Mouse (Mus musculus): ENCODE results near the gene Mnt.

Mnt gene

DNA sequence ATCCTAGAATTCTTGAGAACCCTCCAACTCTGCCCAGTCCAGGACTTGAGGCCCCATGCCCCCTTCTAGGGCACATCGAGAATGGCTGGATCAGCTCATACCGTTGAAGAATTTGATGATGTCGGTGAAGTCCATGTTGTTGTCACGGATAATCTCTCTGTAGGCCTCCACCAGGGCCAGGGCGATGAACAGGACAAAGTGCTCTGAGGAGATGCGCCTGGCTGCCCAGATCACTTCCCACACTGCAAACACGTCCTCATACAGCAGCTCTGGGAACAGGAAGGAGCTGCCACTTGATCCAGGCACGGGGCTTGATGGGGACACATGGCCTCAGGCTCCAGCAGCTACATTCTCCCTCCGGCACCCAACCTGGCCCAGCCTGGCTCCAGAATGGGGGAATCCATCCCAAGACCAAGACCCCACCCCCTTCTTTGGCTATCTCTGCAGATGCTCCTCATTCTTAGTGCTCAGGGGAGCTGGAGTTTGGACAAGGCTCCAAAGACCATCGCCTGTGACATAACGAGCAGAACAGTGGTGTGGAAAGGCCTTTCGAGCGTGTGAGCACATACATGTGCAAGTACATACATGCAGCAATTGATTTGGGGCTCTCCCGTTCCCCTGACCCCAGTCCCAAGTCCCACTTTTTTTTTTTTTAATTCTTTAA is 20.4 kb downstream of the Mnt start:
- no peak for DNase-seq

DNA sequence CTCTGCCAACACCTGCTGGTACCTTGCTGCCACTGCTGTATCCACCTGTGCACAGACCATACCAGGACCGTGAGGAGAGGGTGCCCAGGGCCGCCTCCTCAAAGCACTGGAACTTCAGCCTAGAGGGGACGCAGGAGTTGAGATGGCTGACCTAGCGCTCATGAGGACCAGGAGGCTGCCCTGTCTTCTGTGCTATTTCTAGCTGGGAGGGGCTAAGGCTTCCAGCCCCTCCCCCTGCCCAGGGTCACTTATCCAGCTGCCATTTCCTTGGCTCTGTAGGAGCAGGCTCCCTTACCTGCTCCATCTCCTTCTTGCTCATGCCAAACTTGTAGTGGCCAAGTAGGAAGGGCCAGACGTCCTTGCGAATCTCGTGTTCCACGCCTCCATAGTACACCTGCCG is 27.0 kb downstream of the Mnt start:
- no peak for DNase-seq

DNA sequence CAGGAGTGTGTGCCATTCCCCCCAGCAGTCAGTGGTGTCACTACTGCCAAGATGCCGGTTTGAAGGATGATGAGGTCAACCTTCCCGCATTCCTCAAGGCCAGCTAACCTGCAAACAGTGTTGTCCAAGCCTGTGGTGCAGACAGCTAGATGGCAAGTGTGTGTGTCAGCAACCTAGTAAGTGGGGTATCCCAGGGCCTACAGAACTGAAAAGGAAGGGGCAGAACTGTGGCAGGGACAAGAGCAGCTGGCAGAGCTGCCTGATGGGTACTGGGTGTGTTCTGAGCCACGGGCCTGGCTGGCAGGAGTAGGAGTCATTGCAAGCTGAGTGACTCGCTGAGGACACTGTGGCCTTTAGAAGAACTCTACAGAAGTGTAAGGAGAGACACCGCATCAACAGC is 31.4 kb downstream of the Mnt start:
- DNase-seq, result no peak

- DNase-seq, result no peak
Observed at GRCm38 (mm10) chr11:74863471-74863870, 32.8 kb downstream of the Mnt start.

DNA sequence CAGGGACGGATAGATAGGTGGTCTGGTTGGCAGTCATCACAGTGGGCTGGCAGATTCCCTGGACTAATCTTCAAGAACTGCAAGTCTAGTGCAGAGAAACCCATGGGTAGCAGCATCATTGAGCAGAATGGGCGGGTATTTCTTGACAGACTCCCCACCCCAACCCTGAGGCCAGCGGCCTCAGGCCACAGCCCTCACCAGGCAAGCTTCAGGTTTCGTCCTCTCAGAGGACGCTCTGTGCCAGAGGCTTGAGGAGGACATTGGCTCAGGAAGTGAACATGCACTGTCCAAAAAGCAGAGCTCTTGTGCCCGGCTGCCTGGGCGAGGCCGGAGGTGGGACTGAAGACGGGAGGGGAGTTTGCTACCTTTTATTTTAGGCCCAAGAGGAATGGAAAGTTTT is 33.7 kb downstream of the Mnt start:
- DNase-seq, result no peak

DNA sequence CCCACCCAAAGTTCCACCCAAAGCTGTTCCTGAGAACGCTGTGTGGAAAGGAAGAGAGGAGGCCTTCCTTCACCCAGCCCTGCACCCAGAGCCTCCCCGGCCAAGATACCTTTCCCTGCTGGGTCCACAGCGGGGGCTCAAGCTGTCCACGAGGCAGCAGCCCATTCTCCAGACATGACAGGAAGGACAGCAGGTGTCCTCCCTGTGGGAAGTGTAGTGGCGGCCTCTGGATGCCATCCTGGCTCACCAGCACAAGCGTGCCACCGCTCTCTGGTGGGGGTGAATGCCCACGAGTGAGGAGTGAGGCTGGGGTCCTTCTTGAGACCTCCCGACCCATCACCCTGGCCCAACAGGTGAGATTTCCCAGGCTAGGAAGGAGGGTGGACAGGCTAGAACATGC is 34.5 kb downstream of the Mnt start:
- DNase-seq, result no peak

DNA sequence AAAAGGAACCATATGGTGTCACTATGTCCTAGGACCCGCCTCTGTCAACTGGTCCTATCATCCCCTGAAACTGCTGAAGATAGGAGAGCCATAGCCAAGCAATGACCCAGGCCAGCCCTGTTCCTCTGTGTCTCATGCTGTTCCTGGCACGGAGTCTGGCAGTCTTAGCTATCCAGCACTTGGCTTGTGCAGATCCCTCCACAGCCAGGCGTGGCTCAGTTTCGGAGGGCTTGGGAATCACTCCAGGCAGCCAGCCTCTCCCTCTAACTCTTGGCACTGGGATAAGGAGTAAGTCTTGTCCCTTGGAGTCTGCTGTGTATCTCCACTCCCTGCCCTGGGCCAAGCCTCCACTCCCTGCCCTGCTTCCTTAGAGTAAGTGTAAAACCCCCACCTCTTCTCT is 35.9 kb downstream of the Mnt start:
- DNase-seq, result peak; percentile 54

DNA sequence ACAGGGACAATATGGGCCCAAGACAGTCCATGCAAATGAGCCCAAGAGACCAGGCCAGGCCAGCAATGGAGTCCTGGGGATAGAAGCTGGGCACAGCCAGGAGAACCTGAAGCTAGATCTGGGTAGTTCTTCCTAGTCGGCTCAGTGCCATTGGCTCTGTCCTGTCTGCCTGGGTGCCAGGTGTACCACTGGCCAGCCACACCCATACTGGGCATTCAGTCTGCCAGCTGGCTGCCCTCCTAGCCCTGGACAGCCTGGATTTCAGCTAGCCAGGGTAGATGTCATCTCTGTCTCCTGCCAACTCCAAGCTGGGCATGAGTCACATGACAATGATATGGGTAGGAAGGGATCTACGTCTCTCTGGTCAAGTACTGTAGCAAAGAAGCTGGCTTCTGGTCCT is 36.5 kb downstream of the Mnt start:
- DNase-seq, result no peak

GRCm38 (mm10) chr11:74868046-74868760 is 37.5 kb downstream of the Mnt start:
- no peak for DNase-seq

- no peak for DNase-seq
Observed at GRCm38 (mm10) chr11:74869603-74870002, 38.9 kb downstream of the Mnt start.

DNA sequence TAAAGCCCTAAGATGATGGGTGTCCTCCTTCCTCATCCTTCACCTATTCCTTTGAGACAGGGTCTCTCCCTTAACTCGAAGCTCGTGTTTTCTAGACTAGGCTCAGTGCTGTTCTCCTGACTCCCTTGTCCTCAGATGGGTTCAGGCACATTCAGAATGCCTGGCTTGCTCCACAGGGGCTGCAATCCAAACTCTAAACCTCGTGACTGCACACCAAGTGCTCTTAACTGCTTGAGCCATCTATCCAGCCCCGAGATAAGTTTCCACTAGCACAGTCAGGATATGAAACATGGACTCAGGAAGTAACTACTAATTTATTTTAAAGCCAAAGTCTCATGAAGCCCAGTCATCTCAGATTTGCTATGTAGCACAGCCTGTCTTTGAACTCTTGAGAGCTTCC is 39.8 kb downstream of the Mnt start:
- DNase-seq, result no peak

GRCm38 (mm10) chr11:74870991-74871622 is 40.4 kb downstream of the Mnt start:
- no peak for DNase-seq

DNA sequence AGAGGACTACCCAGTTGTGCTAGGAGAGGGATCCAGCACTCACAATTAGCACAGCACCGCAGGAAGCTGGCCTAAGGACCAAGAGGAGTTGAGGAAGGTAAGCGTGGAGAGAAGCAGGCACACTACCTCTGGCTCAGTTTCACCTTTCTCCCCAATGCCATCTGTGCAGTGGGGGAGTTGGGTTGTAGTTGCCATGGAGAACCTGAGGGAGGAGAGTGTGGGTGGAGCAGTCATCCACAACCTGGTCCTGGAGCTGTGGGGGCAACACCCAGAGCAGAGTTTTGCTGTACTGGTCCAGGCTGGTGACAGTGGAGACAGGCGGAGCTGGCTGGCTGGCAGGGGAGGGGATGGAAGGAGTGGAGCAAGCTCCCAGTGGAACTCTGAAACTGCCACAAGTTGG is 43.9 kb downstream of the Mnt start:
- DNase-seq, result no peak

GRCm38 (mm10) chr11:74876801-74877200 is 46.1 kb downstream of the Mnt start:
- peak; percentile 47 for DNase-seq

DNA sequence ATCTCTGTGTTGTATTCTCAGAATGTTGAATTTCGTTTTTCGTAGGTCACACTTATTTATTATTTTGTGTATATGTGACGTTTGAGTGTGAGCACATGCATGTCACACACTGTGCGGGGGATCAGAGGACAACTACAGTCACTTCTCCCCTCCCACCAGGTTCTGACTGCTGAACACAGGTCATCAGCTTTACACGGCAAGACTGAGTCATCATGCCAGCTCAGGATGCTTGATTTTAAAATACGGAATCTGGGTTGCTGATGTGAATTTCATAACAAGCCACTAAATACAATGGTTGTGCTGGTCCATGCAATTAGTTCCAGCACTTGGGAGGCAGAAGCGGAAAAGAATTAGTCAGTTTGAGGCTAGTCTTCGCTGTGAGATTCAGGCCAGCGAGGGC is 50.3 kb downstream of the Mnt start:
- no peak for DNase-seq

GRCm38 (mm10) chr11:74881979-74882378 is 51.3 kb downstream of the Mnt start:
- peak; percentile 28 for DNase-seq

DNA sequence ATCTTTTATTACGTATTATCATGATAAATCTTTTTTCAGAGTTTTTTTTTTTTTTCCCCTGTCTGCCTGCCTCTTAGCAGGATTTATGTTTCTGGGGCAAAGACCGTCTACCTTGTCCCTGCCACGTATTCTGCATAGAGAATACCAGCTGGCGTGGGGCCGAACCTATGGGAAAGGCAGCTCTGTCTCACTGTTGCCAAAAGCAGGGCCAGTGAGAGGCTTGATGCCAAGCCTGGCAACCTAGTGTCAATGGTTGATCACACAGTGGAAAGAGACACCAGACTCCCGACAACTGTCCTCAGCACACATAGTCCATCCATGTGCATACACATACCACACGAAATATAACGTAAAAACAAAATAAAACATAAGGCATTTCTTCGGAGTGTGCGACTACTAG is 52.4 kb downstream of the Mnt start:
- DNase-seq, result no peak

DNA sequence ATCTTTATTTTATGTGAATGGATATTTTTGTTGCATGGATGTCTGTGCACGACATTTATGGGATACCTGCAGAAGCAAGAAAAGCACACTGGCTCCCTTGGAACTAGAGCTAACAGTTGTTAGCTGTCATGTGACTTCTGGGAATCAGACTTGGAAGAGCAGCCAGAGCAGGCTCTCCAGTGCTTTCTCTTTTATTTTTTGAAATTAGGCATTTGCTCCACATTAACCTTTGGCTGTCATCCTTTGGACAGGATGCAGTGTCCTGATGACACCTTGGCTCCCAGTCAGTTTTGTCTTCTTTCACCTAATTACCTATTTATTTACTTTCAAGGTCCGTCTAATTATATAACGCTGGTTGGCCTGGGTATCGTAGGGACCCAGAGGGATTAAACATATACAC is 63.9 kb downstream of the Mnt start:
- no peak for DNase-seq

All from right cerebral cortex, postnatal 4 days (tissue).